Mouse (Mus musculus): ENCODE measurements around the gene Tbc1d21.

DNA sequence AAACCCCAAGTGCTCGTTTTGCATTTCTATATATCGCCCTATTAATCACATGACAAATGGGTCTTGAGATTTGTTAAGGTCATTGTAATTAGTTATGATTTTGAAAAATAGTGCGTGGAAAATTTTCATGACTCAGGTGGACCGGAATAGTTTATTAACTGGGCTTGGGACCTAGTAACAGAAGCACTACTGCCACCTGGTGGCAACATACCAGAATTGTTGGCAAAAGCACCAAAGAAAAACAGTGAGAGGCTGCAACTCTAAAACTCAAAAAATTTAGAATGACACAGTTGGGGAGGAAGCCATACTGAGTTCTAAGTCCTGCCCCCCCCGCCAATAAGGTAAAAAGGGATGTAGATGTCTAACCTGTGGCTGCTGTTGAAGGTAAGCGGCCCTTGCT, 611 bp downstream of the Tbc1d21 start:
- no peak for TF ChIP-seq POLR2A (IDR thresholded peaks at IDR 0.05; ENCODE audit: extremely low read depth, insufficient read depth, low read length)
- TF ChIP-seq CTCF (IDR thresholded peaks at IDR 0.05; ENCODE audit: low read depth, low read length): no peak
